Mouse (Mus musculus): ENCODE measurements at regions not wholly inside any gene's neighbourhood (a gene's known extent, or its start where the extent isn't known, plus 50 kb on each side); places are given as distances from the start of the nearest gene placed in this dataset.

- H3K27ac ChIP-seq (replicated peaks) = no peak overlapping the region
- TF ChIP-seq CTCF (IDR thresholded peaks at IDR 0.05; ENCODE audit: low read depth) (no peak), EP300 (optimal IDR thresholded peaks at IDR 0.05) (no peak)
- no peaks in the 10 kb centered on the region for H3K4me1 ChIP-seq (replicated peaks; ENCODE audit: control insufficient read depth, insufficient read depth)
- WGBS = 56% methylated on average over 8 of the region's 8 CpGs
- H3K4me2 ChIP-seq (replicated peaks; ENCODE audit: low read depth) = no peak overlapping the region
- no peak for DNase-seq (ENCODE audit: low spot score)
- H3K9ac ChIP-seq (ENCODE audit: low read length) = no peak overlapping the region
- H3K36me3 ChIP-seq (ENCODE audit: control insufficient read depth, insufficient read depth, low read length) = no peaks in the 10 kb centered on the region
- no peak for ATAC-seq (ENCODE audit: low FRiP score, low TSS enrichment)
- H3K27me3 ChIP-seq (ENCODE audit: control insufficient read depth, insufficient read depth, low read length) = no peaks in the 10 kb centered on the region
- no peak overlapping the region for H3K4me3 ChIP-seq (ENCODE audit: low read depth, low read length)
- no peaks in the 10 kb centered on the region for H3K9me3 ChIP-seq (ENCODE audit: control insufficient read depth, low read length)
These were observed 73.1 kb upstream of the Acsl1 start for GRCm38 (mm10) chr8:46397777-46398176.

- Histone ChIP-seq H3K9me3 (ENCODE audit: control insufficient read depth, low read length) (no peaks in the 10 kb centered on the region), H3K36me3 (ENCODE audit: control insufficient read depth, insufficient read depth, low read length) (no peaks in the 10 kb centered on the region), H3K4me1 (replicated peaks; ENCODE audit: control insufficient read depth, insufficient read depth) (no peaks in the 10 kb centered on the region), H3K4me3 (ENCODE audit: low read depth, low read length) (no peak overlapping the region), H3K27ac (replicated peaks) (no peak overlapping the region), H3K4me2 (replicated peaks; ENCODE audit: low read depth) (no peak overlapping the region), H3K9ac (ENCODE audit: low read length) (no peak overlapping the region), H3K27me3 (ENCODE audit: control insufficient read depth, insufficient read depth, low read length) (no peaks in the 10 kb centered on the region)
- WGBS = 81% methylated on average over 6 of the region's 6 CpGs
- DNase-seq (ENCODE audit: low spot score) = no peak
- ATAC-seq (ENCODE audit: low FRiP score, low TSS enrichment) = no peak
- TF ChIP-seq EP300 (optimal IDR thresholded peaks at IDR 0.05) = no peak
- TF ChIP-seq CTCF (IDR thresholded peaks at IDR 0.05; ENCODE audit: low read depth) = no peak
These were observed 70.2 kb upstream of the Acsl1 start for GRCm38 (mm10) chr8:46400595-46400994.

- Histone ChIP-seq H3K4me3 (ENCODE audit: low read depth, low read length) (no peak overlapping the region), H3K36me3 (ENCODE audit: control insufficient read depth, insufficient read depth, low read length) (no peaks in the 10 kb centered on the region), H3K9ac (ENCODE audit: low read length) (no peak overlapping the region), H3K9me3 (ENCODE audit: control insufficient read depth, low read length) (no peaks in the 10 kb centered on the region), H3K27ac (replicated peaks) (no peak overlapping the region), H3K27me3 (ENCODE audit: control insufficient read depth, insufficient read depth, low read length) (no peaks in the 10 kb centered on the region), H3K4me1 (replicated peaks; ENCODE audit: control insufficient read depth, insufficient read depth) (no peaks in the 10 kb centered on the region), H3K4me2 (replicated peaks; ENCODE audit: low read depth) (no peak overlapping the region)
- ATAC-seq (ENCODE audit: low FRiP score, low TSS enrichment) (peak; percentile 85), DNase-seq (ENCODE audit: low spot score) (peak; percentile 30)
- WGBS = 69% methylated on average over 5 of the region's 5 CpGs
- TF ChIP-seq EP300 (optimal IDR thresholded peaks at IDR 0.05) (no peak), CTCF (IDR thresholded peaks at IDR 0.05; ENCODE audit: low read depth) (no peak)
These were observed 66.8 kb upstream of the Acsl1 start for GRCm38 (mm10) chr8:46403877-46404560.

- no peak overlapping the region for H3K4me3 ChIP-seq (ENCODE audit: low read depth, low read length)
- no peak overlapping the region for H3K27ac ChIP-seq (replicated peaks)
- TF ChIP-seq EP300 (optimal IDR thresholded peaks at IDR 0.05) (no peak), CTCF (IDR thresholded peaks at IDR 0.05; ENCODE audit: low read depth) (no peak)
- no peaks in the 10 kb centered on the region for H3K9me3 ChIP-seq (ENCODE audit: control insufficient read depth, low read length)
- H3K36me3 ChIP-seq (ENCODE audit: control insufficient read depth, insufficient read depth, low read length) = no peaks in the 10 kb centered on the region
- H3K9ac ChIP-seq (ENCODE audit: low read length) = no peak overlapping the region
- H3K4me1 ChIP-seq (replicated peaks; ENCODE audit: control insufficient read depth, insufficient read depth) = no peaks in the 10 kb centered on the region
- no peak overlapping the region for H3K4me2 ChIP-seq (replicated peaks; ENCODE audit: low read depth)
- ATAC-seq (ENCODE audit: low FRiP score, low TSS enrichment) = peak; percentile 54; the same call in 1 of the 2 replicates
- H3K27me3 ChIP-seq (ENCODE audit: control insufficient read depth, insufficient read depth, low read length) = no peaks in the 10 kb centered on the region
- DNase-seq (ENCODE audit: low spot score) = no peak
- 77% methylated on average over 7 of the region's 7 CpGs for WGBS
These were observed 62.0 kb upstream of the Acsl1 start for GRCm38 (mm10) chr8:46408886-46409285.

GRCm38 (mm10) chr8:46409296-46409695 is 61.5 kb upstream of the Acsl1 start:
- no peak overlapping the region for H3K4me3 ChIP-seq (ENCODE audit: low read depth, low read length)
- H3K9ac ChIP-seq (ENCODE audit: low read length) = no peak overlapping the region
- peak; percentile 47 for DNase-seq (ENCODE audit: low spot score)
- TF ChIP-seq EP300 (optimal IDR thresholded peaks at IDR 0.05) (no peak), CTCF (IDR thresholded peaks at IDR 0.05; ENCODE audit: low read depth) (no peak)
- H3K4me1 ChIP-seq (replicated peaks; ENCODE audit: control insufficient read depth, insufficient read depth) = no peaks in the 10 kb centered on the region
- 21% methylated on average over 2 of the region's 2 CpGs for WGBS
- H3K27ac ChIP-seq (replicated peaks) = no peak overlapping the region
- H3K36me3 ChIP-seq (ENCODE audit: control insufficient read depth, insufficient read depth, low read length) = no peaks in the 10 kb centered on the region
- H3K4me2 ChIP-seq (replicated peaks; ENCODE audit: low read depth) = no peak overlapping the region
- H3K27me3 ChIP-seq (ENCODE audit: control insufficient read depth, insufficient read depth, low read length) = no peaks in the 10 kb centered on the region
- peak; percentile 70 for ATAC-seq (ENCODE audit: low FRiP score, low TSS enrichment)
- H3K9me3 ChIP-seq (ENCODE audit: control insufficient read depth, low read length) = no peaks in the 10 kb centered on the region

GRCm38 (mm10) chr8:46411877-46412625 is 58.8 kb upstream of the Acsl1 start:
- H3K4me2 ChIP-seq (replicated peaks; ENCODE audit: low read depth) = no peak overlapping the region
- 81% methylated on average over 11 of the region's 11 CpGs for WGBS

More at GRCm38 (mm10) chr8:46411877-46412625, 58.8 kb upstream of the Acsl1 start:
- Histone ChIP-seq H3K36me3 (ENCODE audit: control insufficient read depth, insufficient read depth, low read length) (no peaks in the 10 kb centered on the region), H3K4me1 (replicated peaks; ENCODE audit: control insufficient read depth, insufficient read depth) (no peaks in the 10 kb centered on the region), H3K9ac (ENCODE audit: low read length) (no peak overlapping the region), H3K4me3 (ENCODE audit: low read depth, low read length) (no peak overlapping the region), H3K27ac (replicated peaks) (no peak overlapping the region), H3K27me3 (ENCODE audit: control insufficient read depth, insufficient read depth, low read length) (no peaks in the 10 kb centered on the region), H3K9me3 (ENCODE audit: control insufficient read depth, low read length) (no peaks in the 10 kb centered on the region)
- DNase-seq (ENCODE audit: low spot score) = no peak
- ATAC-seq (ENCODE audit: low FRiP score, low TSS enrichment) = no peak
- no peak for TF ChIP-seq CTCF (IDR thresholded peaks at IDR 0.05; ENCODE audit: low read depth)
- TF ChIP-seq EP300 (optimal IDR thresholded peaks at IDR 0.05) = no peak

Data from stomach, postnatal 0 days (tissue).